Mouse (Mus musculus) heart, postnatal 36 days (tissue): ENCODE results near the gene Enah. TPM values are rescaled to one million over a fixed set of nuclear protein-coding genes. Genes with fewer than 3 reads are reported as not detected.

Experiments
- DNase-seq, 2 experiments: peaks; one replicate each; pipeline ENCODE4 v3.0.0; 2021 to 2022
- intact Hi-C: fragments of 180-260 bp; cut with DNase I; formaldehyde crosslinking; loops from one replicate; pipeline ENCODE4 v1.15.1; 2025
- total RNA-seq, 2 experiments: library from RNA; stranded (reverse); gene quantifications; 2 replicates each; pipeline ENCODE4 v1.2.3; 2021

The Enah gene
- total RNA-seq, 2 experiments from 2014 or later: 111 to 112 TPM

GRCm38 (mm10) chr1:181851521-181852310 lies 168.1 kb downstream of the Enah start:
- peak; percentile 64 to 69 for DNase-seq
- intact Hi-C loops: no loop called here

GRCm38 (mm10) chr1:181850441-181850840 lies 169.3 kb downstream of the Enah start:
- intact Hi-C loops: no loop called here
- DNase-seq: no peak

GRCm38 (mm10) chr1:181848210-181848609 lies 171.6 kb downstream of the Enah start:
- no peak for DNase-seq
- intact Hi-C loops: loop anchor here (10.0 kb wide), 1 partner anchor 437 kb away; the partner anchor contains the start of gene Degs1

- no peak for DNase-seq
- intact Hi-C loops: loop anchor here (10.0 kb wide), 1 partner anchor 437 kb away; the partner anchor contains the start of gene Degs1
These were observed 172.4 kb downstream of the Enah start for GRCm38 (mm10) chr1:181847396-181847795.

Other genes with a start within 250 kb of the Enah start
- 10 to 100 TPM; 24.5 to 27.8 TPM for gene Lbr, start 176.9 kb downstream of the Enah start, total RNA-seq
- 10 to 100 TPM; 44.8 to 45.3 TPM for gene Srp9, start 104.7 kb upstream of the Enah start, total RNA-seq
- gene Vmn1r1, start 144.5 kb upstream of the Enah start, total RNA-seq: not detected